Mouse (Mus musculus): ENCODE data around the gene Garnl3.

DNA sequence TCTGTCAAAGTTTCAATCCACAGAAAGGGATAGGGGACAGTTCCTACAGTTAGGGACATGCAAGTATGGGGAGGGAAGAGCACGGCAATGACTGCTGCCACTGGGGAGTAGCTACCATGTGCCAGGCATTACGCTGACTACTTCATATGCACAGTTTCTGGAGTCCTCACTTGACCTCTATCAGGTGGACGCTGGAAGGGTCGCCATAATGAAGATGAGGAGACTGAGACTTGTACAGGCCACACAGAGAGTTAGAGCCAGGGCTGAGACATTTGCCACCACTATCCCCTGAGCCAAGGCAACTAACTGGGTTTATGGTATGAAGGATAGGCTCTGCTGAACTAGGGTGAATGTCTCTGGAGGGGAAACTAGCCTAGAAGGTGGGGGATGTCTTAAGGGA lies 6.3 kb upstream of the Garnl3 start:
- no peak for TF ChIP-seq CTCF (IDR thresholded peaks at IDR 0.05; ENCODE audit: borderline replicate concordance, extremely low read depth, insufficient read depth, insufficient read length)
- TF ChIP-seq POLR2A (IDR thresholded peaks at IDR 0.05; ENCODE audit: borderline replicate concordance, extremely low read depth, insufficient read depth, insufficient read length, poor library complexity, severe bottlenecking) = no peak
